Mouse (Mus musculus) B cell, adult 2 months (primary cell): ENCODE measurements around the gene Rps6ka4.

ENCODE experiments used
- DNase-seq, 2 experiments: peaks; one replicate each; pipeline ENCODE4 v3.0.0; 2022

The Rps6ka4 gene

GRCm38 (mm10) chr19:6851497-6851896 is 11.1 kb upstream of the Rps6ka4 start:
- no peak for DNase-seq

GRCm38 (mm10) chr19:6849506-6850068 is 9.2 kb upstream of the Rps6ka4 start:
- DNase-seq, result no peak

- DNase-seq, result no peak
These were observed 7.5 kb upstream of the Rps6ka4 start for GRCm38 (mm10) chr19:6847841-6848517.

GRCm38 (mm10) chr19:6846050-6846449 is 5.6 kb upstream of the Rps6ka4 start:
- no peak for DNase-seq

- DNase-seq, result no peak
These were observed 1.9 kb upstream of the Rps6ka4 start for GRCm38 (mm10) chr19:6842353-6842752.

GRCm38 (mm10) chr19:6841292-6841597 is 809 bp upstream of the Rps6ka4 start:
- peak; percentile 20 to 24 for DNase-seq

GRCm38 (mm10) chr19:6839615-6840474 is 591 bp downstream of the Rps6ka4 start:
- DNase-seq, result peak in 1 of 2 experiments; percentile 11

GRCm38 (mm10) chr19:6832363-6832762 is 8.1 kb downstream of the Rps6ka4 start:
- no peak for DNase-seq

GRCm38 (mm10) chr19:6831331-6831730 is 9.1 kb downstream of the Rps6ka4 start:
- DNase-seq, result no peak

- DNase-seq, result no peak
These were observed 9.7 kb downstream of the Rps6ka4 start for GRCm38 (mm10) chr19:6830556-6831316.

- DNase-seq, result no peak
These were observed 10.4 kb downstream of the Rps6ka4 start for GRCm38 (mm10) chr19:6829870-6830555.

- peak; percentile 36 to 41 for DNase-seq
These were observed 11.4 kb downstream of the Rps6ka4 start for GRCm38 (mm10) chr19:6829069-6829468.

GRCm38 (mm10) chr19:6826601-6827000 is 13.8 kb downstream of the Rps6ka4 start:
- no peak for DNase-seq

- DNase-seq, result no peak
These were observed 15.1 kb downstream of the Rps6ka4 start for GRCm38 (mm10) chr19:6825384-6825783.

- no peak for DNase-seq
These were observed 19.8 kb downstream of the Rps6ka4 start for GRCm38 (mm10) chr19:6820538-6821195.

- no peak for DNase-seq
These were observed 21.2 kb downstream of the Rps6ka4 start for GRCm38 (mm10) chr19:6819143-6819827.

- DNase-seq, result no peak
These were observed 25.5 kb downstream of the Rps6ka4 start for GRCm38 (mm10) chr19:6814958-6815357.

- DNase-seq, result no peak
These were observed 26.1 kb downstream of the Rps6ka4 start for GRCm38 (mm10) chr19:6814366-6814765.
